Mouse (Mus musculus) myocyte (in vitro differentiated cells): ENCODE measurements around the gene Mgll. TPM values are rescaled to one million over a fixed set of nuclear protein-coding genes. Genes with fewer than 3 reads are reported as not detected.

Source experiments
- H3K27me3 ChIP-seq: one replicate; pipeline ENCODE4 v1.6.1; 2011; ENCODE audit not compliant: control insufficient read depth, insufficient read depth, insufficient read length
- H3K36me3 ChIP-seq: one replicate; pipeline ENCODE4 v1.6.1; 2011; ENCODE audit not compliant: control insufficient read depth, insufficient read depth
- H3K4me2 ChIP-seq: one replicate; pipeline ENCODE4 v1.6.1; 2011; ENCODE audit warnings: low read depth, control low read depth
- H3K4me3 ChIP-seq: one replicate; pipeline ENCODE4 v1.5.1; 2011; ENCODE audit warnings: mild to moderate bottlenecking, control low read depth, moderate library complexity
- H3K79me2 ChIP-seq: one replicate; pipeline ENCODE4 v1.6.1; 2011; ENCODE audit not compliant: control insufficient read depth, insufficient read depth
- H3ac ChIP-seq: one replicate; pipeline ENCODE4 v1.6.1; 2011; ENCODE audit not compliant: control insufficient read depth, insufficient read length
- CEBPB ChIP-seq: IDR thresholded peaks from 2 replicates; pipeline ENCODE4 v1.6.1; 2011; ENCODE audit warnings: mild to moderate bottlenecking, moderate library complexity; ENCODE audit not compliant: poor library complexity, insufficient read depth, severe bottlenecking
- E2F4 ChIP-seq: IDR thresholded peaks from one replicate; pipeline ENCODE4 v1.6.1; 2011; ENCODE audit warnings: mild to moderate bottlenecking, control low read depth, moderate library complexity; ENCODE audit not compliant: insufficient read depth
- MAX ChIP-seq: IDR thresholded peaks from one replicate; pipeline ENCODE4 v1.6.1; 2011; ENCODE audit warnings: low read depth, mild to moderate bottlenecking, control low read depth
- MYOD1 ChIP-seq, 3 experiments: IDR thresholded peaks; one replicate each; pipeline ENCODE4 v1.6.1; 2011; ENCODE audit warnings: control low read depth in 2 of 3, low read depth in 2 of 3, mild to moderate bottlenecking in 2 of 3, moderate library complexity in 1 of 3; ENCODE audit not compliant: insufficient read length in 2 of 3, control insufficient read depth in 1 of 3
- MYOG ChIP-seq, 3 experiments: IDR thresholded peaks; one replicate each; pipeline ENCODE4 v1.6.1; 2011; ENCODE audit warnings: control low read depth in 2 of 3, low read depth in 2 of 3, mild to moderate bottlenecking in 2 of 3; ENCODE audit not compliant: insufficient read length in 2 of 3, control insufficient read depth in 1 of 3, insufficient read depth in 1 of 3
- POLR2A ChIP-seq: IDR thresholded peaks from one replicate; pipeline ENCODE4 v1.6.1; 2011; ENCODE audit warnings: low read depth, mild to moderate bottlenecking, control low read depth, moderate library complexity; ENCODE audit not compliant: insufficient read length
- POLR2AphosphoS2 ChIP-seq: IDR thresholded peaks from one replicate; pipeline ENCODE4 v1.6.1; 2011; ENCODE audit warnings: low read depth, control low read depth; ENCODE audit not compliant: insufficient read length
- REST ChIP-seq: IDR thresholded peaks from one replicate; pipeline ENCODE4 v1.6.1; 2011; ENCODE audit warnings: mild to moderate bottlenecking, control low read depth, moderate library complexity; ENCODE audit not compliant: insufficient read depth, insufficient read length
- SRF ChIP-seq: IDR thresholded peaks from one replicate; pipeline ENCODE4 v1.6.1; 2011; ENCODE audit warnings: low read depth; ENCODE audit not compliant: control insufficient read depth, insufficient read length
- TCF12 ChIP-seq: IDR thresholded peaks from one replicate; pipeline ENCODE4 v1.6.1; 2011; ENCODE audit warnings: mild to moderate bottlenecking, control low read depth; ENCODE audit not compliant: poor library complexity, insufficient read depth, severe bottlenecking
- TCF3 ChIP-seq: IDR thresholded peaks from one replicate; pipeline ENCODE4 v1.6.1; 2011; ENCODE audit warnings: low read depth, control low read depth; ENCODE audit not compliant: insufficient read length
- USF1 ChIP-seq: IDR thresholded peaks from one replicate; pipeline ENCODE4 v1.6.1; 2011; ENCODE audit warnings: low read depth, mild to moderate bottlenecking, control low read depth, moderate library complexity
- polyA plus RNA-seq: library from polyadenylated mRNA; unstranded; fragments of >200 nt; fragmentation: generic; extraction: Trizol; gene quantifications from one replicate; pipeline ENCODE4 v1.2.1, GENCODE M21; 2012; ENCODE audit warnings: missing spikeins

The Mgll gene
- polyA plus RNA-seq, 1 experiment: 4.7 TPM

DNA sequence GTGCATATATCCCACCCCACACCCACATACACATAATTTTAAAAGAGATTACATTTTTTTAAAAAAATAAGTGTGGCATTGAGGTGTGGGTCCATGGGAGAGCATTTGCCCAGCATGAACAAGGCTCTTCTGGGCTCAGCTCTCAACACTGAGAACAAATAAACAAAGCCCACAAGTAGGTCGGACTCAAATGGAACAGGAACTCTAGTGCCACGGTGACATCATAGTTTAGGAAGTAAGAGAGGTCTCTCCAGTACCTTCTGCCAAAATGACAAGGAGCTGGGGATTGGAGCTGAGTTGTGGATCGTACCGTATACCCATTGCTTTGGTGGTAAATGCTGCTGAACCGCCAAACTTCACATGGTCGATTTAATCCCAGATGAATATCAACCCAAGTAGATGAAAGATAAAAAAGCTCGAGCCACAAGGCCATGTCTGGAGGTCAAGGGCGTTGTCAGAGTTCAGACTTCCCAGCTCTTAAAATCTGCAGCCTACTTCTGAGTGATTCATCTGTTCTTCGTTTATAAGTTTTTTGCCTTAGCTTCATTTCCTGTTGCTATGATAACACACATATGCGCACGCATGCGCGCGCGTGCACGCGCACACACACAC is 80.9 kb downstream of the Mgll start:
- Histone ChIP-seq H3K4me3 (no peak overlapping the region), H3K4me2 (no peak overlapping the region), H3K79me2 (no peaks in the 10 kb centered on the region), H3K27me3 (no peaks in the 10 kb centered on the region), H3ac (no peak overlapping the region), H3K36me3 (no peaks in the 10 kb centered on the region)
- TF ChIP-seq SRF (no peak), POLR2AphosphoS2 (no peak), MYOG (IDR thresholded peaks at IDR 0.05; ENCODE audit: control insufficient read depth in 1 of 3, insufficient read depth in 1 of 3, insufficient read length in 2 of 3, low read depth in 2 of 3) (no peak), MAX (no peak), CEBPB (no peak), TCF3 (no peak), TCF12 (no peak), MYOD1 (IDR thresholded peaks at IDR 0.05; ENCODE audit: control insufficient read depth in 1 of 3, insufficient read length in 2 of 3, low read depth in 2 of 3) (no peak), E2F4 (no peak), REST (no peak), USF1 (no peak)

DNA sequence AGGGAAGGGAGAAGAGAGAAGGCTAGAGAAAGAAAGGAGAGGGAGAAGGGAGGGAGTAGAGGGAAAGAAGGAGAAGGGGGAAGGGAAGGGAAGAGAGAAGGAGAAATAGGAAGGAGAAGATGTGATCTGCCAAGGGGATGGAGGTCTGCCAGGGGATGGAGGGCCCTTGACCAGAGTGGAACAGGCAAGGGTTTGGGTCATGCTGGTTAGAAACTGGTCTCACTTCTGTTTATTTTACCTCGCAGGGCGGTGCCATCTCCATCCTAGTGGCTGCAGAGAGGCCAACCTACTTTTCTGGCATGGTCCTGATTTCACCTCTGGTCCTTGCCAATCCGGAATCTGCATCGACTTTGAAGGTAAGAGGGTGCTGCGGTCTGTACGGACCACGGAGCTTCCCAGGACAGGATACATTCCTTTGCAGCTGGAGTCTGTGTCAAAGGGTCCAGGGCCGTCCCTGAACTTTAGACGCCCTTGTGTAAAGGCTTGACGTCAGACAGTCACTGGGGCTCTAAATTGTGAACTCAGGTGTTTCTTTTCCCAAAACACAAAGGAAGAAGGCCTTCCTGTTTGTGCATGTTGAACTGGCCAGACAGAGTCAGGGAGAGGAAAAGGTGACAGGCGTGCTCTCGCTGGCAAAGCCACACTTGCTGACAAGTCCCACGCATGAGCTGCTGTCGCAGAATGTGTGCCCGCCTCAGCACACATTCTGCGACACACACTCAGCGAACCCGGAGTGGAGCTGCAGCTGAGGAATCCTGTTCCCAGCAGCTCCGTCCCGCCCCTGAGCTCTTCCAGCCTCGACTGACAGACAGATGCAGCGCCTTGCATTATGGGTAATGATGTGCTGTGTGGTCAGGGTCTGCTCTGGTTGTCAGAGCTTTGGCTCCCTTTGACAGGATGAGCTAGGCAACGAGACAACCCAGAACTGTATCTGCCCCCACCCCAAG is 85.2 kb downstream of the Mgll start:
- Histone ChIP-seq H3K4me3 (no peak overlapping the region), H3K36me3 (no peaks in the 10 kb centered on the region), H3ac (no peak overlapping the region), H3K79me2 (no peaks in the 10 kb centered on the region), H3K4me2 (no peak overlapping the region), H3K27me3 (no peaks in the 10 kb centered on the region)
- TF ChIP-seq REST: no peak
- no peak for TF ChIP-seq TCF3
- no peak for TF ChIP-seq MAX
- TF ChIP-seq MYOD1 (IDR thresholded peaks at IDR 0.05; ENCODE audit: control insufficient read depth in 1 of 3, insufficient read length in 2 of 3, low read depth in 2 of 3): no peak
- no peak for TF ChIP-seq SRF
- TF ChIP-seq CEBPB: no peak
- no peak for TF ChIP-seq TCF12

DNA sequence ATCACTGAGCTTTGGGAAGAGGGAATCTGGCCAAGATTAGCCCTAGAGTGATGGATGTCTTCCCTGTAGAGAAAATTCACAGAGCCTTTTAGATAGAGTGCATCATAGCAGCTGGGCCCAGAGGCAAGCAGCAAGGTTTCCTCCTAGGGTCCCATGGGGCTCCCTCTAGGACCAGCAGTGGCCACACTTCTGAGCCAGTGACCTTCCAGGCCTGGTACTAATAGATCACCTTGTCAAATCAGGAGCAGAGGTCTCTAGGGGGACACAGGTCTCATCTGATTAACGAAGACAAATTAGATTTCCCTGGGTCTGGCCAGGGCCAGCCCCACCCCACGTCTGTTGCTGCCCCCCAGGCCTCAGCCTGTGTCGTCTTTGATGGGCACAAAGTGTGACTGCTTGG is 86.1 kb downstream of the Mgll start:
- TF ChIP-seq MYOG (IDR thresholded peaks at IDR 0.05; ENCODE audit: control insufficient read depth in 1 of 3, insufficient read depth in 1 of 3, insufficient read length in 2 of 3, low read depth in 2 of 3) (no peak), REST (no peak), USF1 (no peak), MAX (no peak), POLR2AphosphoS2 (no peak), TCF12 (no peak), POLR2A (no peak), MYOD1 (IDR thresholded peaks at IDR 0.05; ENCODE audit: control insufficient read depth in 1 of 3, insufficient read length in 2 of 3, low read depth in 2 of 3) (no peak), CEBPB (no peak), SRF (no peak), E2F4 (no peak), TCF3 (no peak)

GRCm38 (mm10) chr6:88811396-88811795 is 87.2 kb downstream of the Mgll start:
- H3K36me3 ChIP-seq: no peaks in the 10 kb centered on the region
- no peaks in the 10 kb centered on the region for H3K79me2 ChIP-seq
- no peak overlapping the region for H3K4me3 ChIP-seq
- H3ac ChIP-seq: no peak overlapping the region
- H3K27me3 ChIP-seq: no peaks in the 10 kb centered on the region
- TF ChIP-seq USF1: no peak
- H3K4me2 ChIP-seq: no peak overlapping the region

More for the DNA sequence above, 86.1 kb downstream of the Mgll start:
- Histone ChIP-seq H3K79me2 (no peaks in the 10 kb centered on the region), H3K36me3 (no peaks in the 10 kb centered on the region), H3K4me3 (no peak overlapping the region), H3K4me2 (no peak overlapping the region), H3K27me3 (no peaks in the 10 kb centered on the region), H3ac (no peak overlapping the region)

GRCm38 (mm10) chr6:88811880-88812400 is 87.7 kb downstream of the Mgll start:
- TF ChIP-seq REST: no peak
- no peak for TF ChIP-seq E2F4
- TF ChIP-seq TCF3: no peak
- TF ChIP-seq MYOD1 (IDR thresholded peaks at IDR 0.05; ENCODE audit: control insufficient read depth in 1 of 3, insufficient read length in 2 of 3, low read depth in 2 of 3): no peak
- no peak for TF ChIP-seq MYOG (IDR thresholded peaks at IDR 0.05; ENCODE audit: control insufficient read depth in 1 of 3, insufficient read depth in 1 of 3, insufficient read length in 2 of 3, low read depth in 2 of 3)
- TF ChIP-seq TCF12: no peak
- TF ChIP-seq POLR2AphosphoS2: no peak
- TF ChIP-seq USF1: no peak
- TF ChIP-seq CEBPB: no peak
- TF ChIP-seq POLR2A: no peak
- no peak for TF ChIP-seq SRF
- no peak for TF ChIP-seq MAX
- Histone ChIP-seq H3K4me3 (no peak overlapping the region), H3K79me2 (no peaks in the 10 kb centered on the region)

More at GRCm38 (mm10) chr6:88811880-88812400, 87.7 kb downstream of the Mgll start:
- Histone ChIP-seq H3K27me3 (no peaks in the 10 kb centered on the region), H3ac (no peak overlapping the region), H3K4me2 (no peak overlapping the region), H3K36me3 (no peaks in the 10 kb centered on the region)
